Mouse (Mus musculus): Measurements from ENCODE around the gene Tuba1b.

The Tuba1b gene

DNA sequence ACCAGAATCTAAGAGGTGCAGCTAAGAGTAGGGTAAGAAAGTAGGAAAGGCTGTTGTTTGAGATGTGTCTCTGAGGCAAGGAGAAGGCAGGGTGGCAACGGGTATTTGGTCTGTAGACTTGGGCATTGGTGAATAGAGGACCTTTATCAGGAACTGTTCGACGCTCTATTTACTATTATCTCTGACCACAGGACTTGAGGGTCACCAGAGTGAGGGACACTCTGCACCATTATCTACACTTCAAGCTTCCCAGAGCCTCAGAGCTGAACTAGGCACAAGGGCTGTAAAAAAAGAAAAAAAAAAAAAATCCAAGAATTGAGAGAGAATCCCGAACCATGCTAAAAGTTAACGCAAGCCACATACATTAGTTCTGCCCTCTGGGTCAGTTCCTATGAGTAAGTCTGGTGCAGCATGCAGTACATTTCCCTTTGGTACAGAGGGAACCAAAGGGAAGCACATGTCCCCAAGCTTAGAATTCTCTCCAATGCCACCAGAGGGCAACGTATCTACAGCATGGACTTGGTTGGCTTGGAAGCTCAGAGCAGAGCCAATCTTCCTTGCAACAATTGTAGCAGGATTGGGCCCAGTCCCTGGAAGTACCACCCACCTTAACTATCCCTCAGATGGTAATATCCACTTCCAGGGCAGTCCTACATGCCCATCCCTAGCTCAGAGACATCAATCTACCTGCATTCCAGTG, 42.3 kb downstream of the Tuba1b start:
- DNase-seq (ENCODE audit: low read depth, low spot score): peak; percentile 70

GRCm38 (mm10) chr15:98891198-98891742, 43.1 kb downstream of the Tuba1b start:
- DNase-seq (ENCODE audit: low read depth, low spot score): no peak

GRCm38 (mm10) chr15:98887526-98887925, 46.8 kb downstream of the Tuba1b start:
- no peak for DNase-seq (ENCODE audit: low read depth, low spot score)

- no peak for DNase-seq (ENCODE audit: low read depth, low spot score)
These were observed 47.5 kb downstream of the Tuba1b start for GRCm38 (mm10) chr15:98886667-98887387.

DNA sequence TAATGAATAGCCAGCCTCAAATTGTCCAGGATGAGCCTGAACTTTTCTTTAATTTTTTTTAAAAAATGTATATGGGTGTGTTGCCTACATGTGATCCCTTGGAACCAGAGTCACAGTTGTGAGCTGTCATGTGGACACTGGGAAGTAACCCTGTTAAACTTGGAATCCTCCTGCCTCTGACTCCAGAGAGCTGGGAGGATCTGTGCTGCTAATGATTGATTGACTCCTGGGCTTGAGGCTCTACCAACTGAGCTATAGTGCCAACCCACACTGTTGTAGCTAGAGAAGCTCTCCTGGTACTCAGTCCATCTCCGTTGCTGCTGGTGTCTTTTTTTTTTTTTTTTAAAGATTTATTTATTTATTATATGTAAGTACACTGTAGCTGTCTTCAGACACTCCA, 50.3 kb downstream of the Tuba1b start:
- DNase-seq (ENCODE audit: low read depth, low spot score): no peak

DNA sequence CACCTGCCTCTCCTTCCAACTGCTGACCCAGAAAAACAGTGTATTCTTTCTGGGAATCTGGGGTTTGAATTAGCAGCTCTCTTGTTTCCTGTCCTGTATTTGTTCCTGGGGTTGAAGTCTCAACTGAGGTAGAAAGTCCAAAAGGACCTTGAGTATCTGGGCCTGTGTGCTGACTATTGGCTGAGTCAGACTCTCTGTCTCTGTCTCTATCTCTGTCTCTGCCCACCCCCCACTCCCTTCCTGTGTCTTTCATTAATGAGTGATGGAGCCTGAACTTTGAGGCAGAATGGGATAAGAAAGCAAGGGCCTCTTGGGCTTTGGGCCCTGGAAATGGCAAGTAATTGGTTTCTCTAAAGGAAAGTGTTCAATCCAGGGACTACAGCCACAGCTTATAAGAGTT, 50.7 kb downstream of the Tuba1b start:
- no peak for DNase-seq (ENCODE audit: low read depth, low spot score)

GRCm38 (mm10) chr15:98881656-98882008, 52.7 kb downstream of the Tuba1b start:
- no peak for DNase-seq (ENCODE audit: low read depth, low spot score)

Measured in skeletal muscle tissue, adult 2 months (tissue).